Mouse (Mus musculus): ENCODE measurements around the gene Ssr4.

The Ssr4 gene

GRCm38 (mm10) chrX:73815072-73815471 is 28.2 kb downstream of the Ssr4 start:
- no peak for DNase-seq

DNA sequence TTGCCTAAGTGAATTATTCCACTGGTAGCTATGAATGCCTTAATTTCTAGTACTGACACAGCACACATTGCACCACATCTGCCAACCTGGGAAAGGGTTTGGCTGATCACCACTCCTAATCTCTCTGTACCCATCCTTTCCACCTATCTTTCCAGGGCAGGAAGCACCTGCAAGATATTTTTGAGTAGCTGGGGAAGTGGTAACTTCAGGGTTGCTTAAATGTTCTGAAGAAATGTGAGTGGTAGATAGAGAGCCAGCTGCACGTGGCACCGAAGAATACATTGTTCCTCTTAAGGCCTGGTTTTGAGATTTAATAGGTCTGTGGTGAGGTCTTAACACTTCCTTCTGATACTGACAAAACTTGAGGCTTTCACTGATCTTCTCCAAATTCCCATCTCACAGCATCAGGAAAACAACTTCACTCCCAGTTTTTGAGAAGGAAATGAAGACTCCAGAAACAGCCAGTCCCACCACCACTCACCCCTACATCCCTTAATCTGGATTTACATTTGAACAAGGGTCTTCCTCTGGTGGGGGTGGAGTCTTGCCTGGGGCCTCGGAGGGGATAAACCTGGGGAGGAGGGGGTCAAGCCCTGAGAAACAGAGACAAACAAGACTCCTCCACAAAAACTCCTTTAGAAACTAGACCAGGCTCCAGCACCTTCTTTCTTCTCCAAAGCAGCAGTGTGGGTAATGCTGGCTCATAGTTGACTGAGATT is 29.9 kb downstream of the Ssr4 start:
- DNase-seq: no peak

- DNase-seq: no peak
Measured at GRCm38 (mm10) chrX:73823747-73824146, 36.9 kb downstream of the Ssr4 start.

GRCm38 (mm10) chrX:73824185-73825151 is 37.6 kb downstream of the Ssr4 start, which contains the start of gene Pdzd4:
Gene Pdzd4, minus strand, starts transcription at chrX:73824969.
- DNase-seq: peak; percentile 70

GRCm38 (mm10) chrX:73835731-73836130 is 48.9 kb downstream of the Ssr4 start:
- no peak for DNase-seq

DNA sequence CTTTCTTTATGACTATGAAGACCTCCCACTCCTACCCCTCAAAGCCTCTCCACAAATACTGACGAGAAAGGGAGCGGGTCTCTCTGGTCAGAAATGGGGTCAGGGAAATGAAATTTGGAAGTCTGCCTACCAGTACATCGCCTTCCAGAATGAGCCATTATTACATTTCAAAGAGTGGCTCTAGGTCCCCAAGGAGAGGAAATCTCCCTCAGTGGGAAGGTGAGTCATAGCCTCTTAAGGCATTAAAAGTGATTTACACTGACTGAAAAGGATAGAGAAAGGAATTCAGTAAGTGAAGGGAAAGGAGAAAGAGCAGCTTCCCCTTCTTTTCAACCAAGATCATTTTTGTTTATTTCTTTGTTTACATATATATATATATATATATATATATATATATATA is 49.9 kb downstream of the Ssr4 start:
- no peak for DNase-seq
